Mouse (Mus musculus): ENCODE measurements at regions not wholly inside any gene's neighbourhood (a gene's known extent, or its start where the extent isn't known, plus 50 kb on each side); places are given as distances from the start of the nearest gene placed in this dataset.
"Not testable (repeated sequence)": the region's sequence is repeated elsewhere in the genome, so short reads cannot be mapped to it uniquely, and the experiment has no call there.

DNA sequence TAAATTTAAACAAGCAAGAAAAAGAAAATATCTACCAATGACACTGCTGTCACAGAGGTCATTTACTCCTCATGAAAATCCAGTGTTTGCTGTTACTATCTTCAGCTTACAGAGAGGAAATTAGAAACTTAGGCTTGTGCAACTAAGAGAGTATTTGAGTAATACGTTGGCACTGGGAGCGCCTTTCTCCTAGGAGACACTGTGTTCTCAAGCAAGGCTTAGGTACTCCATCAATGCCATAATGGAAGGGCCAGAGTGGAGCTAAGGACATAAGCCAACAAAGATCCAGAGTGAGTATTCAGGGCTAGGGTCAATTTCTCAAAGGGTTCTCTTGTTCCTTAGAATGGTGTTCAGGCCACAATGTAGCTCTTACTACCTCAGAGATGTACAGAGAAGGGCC, 294.4 kb upstream of the Klf6 start:
- Histone ChIP-seq H3K27ac (no peak overlapping the region), H3K9ac (no peak overlapping the region), H3K9me3 (no peaks in the 10 kb centered on the region), H3K27me3 (no peaks in the 10 kb centered on the region), H3K4me2 (no peak overlapping the region), H3K36me3 (no peaks in the 10 kb centered on the region), H3K4me1 (replicated peaks) (no peaks in the 10 kb centered on the region), H3K4me3 (no peak overlapping the region)
- 92% methylated on average over 2 of the region's 2 CpGs for WGBS
- ATAC-seq (ENCODE audit: low FRiP score) = no peak

DNA sequence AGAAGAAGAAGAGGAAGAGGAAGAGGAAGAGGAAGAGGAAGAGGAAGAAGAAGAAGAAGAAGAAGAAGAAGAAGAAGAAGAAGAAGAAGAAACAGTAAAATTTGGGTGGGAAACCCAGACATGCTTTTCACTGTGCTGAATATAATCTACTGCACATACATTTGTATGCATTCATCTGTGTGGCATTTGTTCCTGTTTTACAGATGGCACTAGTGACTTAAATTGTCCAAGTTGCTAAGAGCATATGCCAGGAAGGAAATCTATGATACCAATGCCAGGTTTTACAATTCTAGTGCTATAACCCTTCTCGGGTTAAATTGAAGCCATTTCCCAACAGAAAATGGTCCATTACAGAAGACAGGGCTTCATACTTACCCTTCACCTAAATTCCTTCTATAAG, 291.7 kb upstream of the Klf6 start:
- no peak for ATAC-seq (ENCODE audit: low FRiP score)
- Histone ChIP-seq H3K27ac (no peak overlapping the region), H3K9me3 (no peaks in the 10 kb centered on the region), H3K36me3 (no peaks in the 10 kb centered on the region), H3K4me3 (no peak overlapping the region), H3K9ac (no peak overlapping the region), H3K4me2 (no peak overlapping the region), H3K27me3 (no peaks in the 10 kb centered on the region), H3K4me1 (replicated peaks) (no peaks in the 10 kb centered on the region)
- 89% methylated on average over 1 of the region's 1 CpGs for WGBS

DNA sequence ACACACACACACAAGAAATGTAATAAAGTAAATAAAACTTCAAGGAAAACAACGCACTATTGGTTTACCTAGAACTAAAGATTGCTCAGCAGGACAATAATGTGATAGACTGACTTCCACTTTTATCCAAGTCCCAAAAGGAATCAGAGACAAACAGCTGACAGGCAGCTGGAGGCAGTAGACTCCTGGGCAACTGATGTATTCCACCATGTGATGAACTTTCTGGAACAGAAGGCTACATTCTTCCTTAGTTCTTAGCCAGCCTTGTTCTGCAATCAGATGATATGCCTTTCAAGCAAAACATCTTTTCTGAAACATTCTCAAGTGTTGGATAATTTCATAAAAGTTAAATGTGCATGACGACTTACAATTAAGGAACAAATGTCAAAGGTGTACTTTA, 290.9 kb upstream of the Klf6 start:
- Histone ChIP-seq H3K4me3 (no peak overlapping the region), H3K9me3 (no peaks in the 10 kb centered on the region), H3K9ac (no peak overlapping the region), H3K4me2 (no peak overlapping the region), H3K4me1 (replicated peaks) (no peaks in the 10 kb centered on the region), H3K27ac (no peak overlapping the region), H3K36me3 (no peaks in the 10 kb centered on the region), H3K27me3 (no peaks in the 10 kb centered on the region)
- 92% methylated on average over 2 of the region's 2 CpGs for WGBS
- no peak for ATAC-seq (ENCODE audit: low FRiP score)

DNA sequence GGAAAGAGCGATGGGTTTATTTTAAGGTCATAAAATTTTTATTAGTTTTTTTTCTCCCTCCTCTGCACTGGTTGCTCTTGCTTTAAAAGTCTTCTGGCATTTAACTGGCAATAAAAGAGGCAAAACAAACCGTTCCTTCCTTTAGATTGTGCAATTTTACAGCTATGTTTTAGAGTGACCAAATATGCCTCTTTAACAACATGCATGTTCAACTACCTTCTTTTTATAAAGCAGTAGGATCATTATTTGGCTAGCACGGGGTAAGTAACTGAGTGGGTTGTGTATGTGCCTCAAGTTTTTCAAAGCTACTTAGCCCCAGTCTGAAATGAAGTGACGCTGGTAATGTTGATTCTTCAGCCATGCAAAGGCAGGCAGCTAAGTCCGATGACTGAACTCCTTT, 284.7 kb upstream of the Klf6 start:
- H3K9ac ChIP-seq = no peak overlapping the region
- H3K9me3 ChIP-seq = no peaks in the 10 kb centered on the region
- H3K4me1 ChIP-seq (replicated peaks) = no peaks in the 10 kb centered on the region
- no peak overlapping the region for H3K4me2 ChIP-seq
- no peak for ATAC-seq (ENCODE audit: low FRiP score)
- H3K36me3 ChIP-seq = no peaks in the 10 kb centered on the region
- H3K4me3 ChIP-seq = no peak overlapping the region
- H3K27me3 ChIP-seq = no peaks in the 10 kb centered on the region
- WGBS = 80% methylated on average over 5 of the region's 5 CpGs
- no peak overlapping the region for H3K27ac ChIP-seq

DNA sequence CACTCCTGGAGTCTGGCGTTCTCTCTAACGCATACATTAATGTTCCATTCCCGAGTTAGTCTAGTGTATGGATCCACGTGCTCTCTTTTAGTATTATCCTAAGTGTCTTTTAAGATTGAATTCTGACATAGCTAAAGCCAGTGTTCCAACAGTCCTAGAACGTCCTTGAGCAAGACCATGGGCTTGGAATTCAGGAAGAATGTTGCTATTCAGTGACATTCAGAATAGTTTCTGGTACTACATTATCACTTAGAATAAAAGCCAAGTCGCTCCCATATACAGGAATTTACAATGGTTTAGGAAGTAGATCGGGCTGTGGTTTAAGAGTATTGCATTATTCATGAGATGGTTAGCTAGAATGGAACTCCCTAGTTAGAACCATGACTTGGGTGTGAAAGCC, 277.6 kb upstream of the Klf6 start:
- H3K36me3 ChIP-seq; H3K4me2 ChIP-seq; H3K27ac ChIP-seq; H3K27me3 ChIP-seq; H3K9me3 ChIP-seq; H3K4me1 ChIP-seq (replicated peaks); H3K4me3 ChIP-seq; ATAC-seq (ENCODE audit: low FRiP score); H3K9ac ChIP-seq: not testable (repeated sequence)
- WGBS = 87% methylated on average over 7 of the region's 7 CpGs

DNA sequence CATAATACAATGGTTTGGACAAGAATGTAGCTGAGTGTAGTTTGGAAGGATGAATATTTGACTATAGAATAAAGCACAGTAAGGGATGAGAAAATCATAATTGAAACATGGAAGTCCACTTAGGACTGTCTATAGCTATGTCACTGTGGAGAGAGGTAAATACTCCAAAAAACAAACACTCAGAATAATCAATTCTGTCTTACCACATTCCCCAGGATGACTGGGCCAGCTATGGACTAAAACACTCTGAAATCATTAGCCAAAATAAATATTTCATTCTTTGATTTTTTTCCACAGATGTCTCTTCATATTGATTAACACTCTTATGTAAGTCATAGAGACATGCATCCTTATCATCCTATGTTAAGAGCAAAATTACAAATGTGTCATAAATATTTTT, 274.1 kb upstream of the Klf6 start:
- H3K36me3 ChIP-seq = no peaks in the 10 kb centered on the region
- no peak for ATAC-seq (ENCODE audit: low FRiP score)
- no peak overlapping the region for H3K9ac ChIP-seq
- no peaks in the 10 kb centered on the region for H3K4me1 ChIP-seq (replicated peaks)
- no peak overlapping the region for H3K27ac ChIP-seq
- H3K9me3 ChIP-seq = no peaks in the 10 kb centered on the region
- H3K4me3 ChIP-seq = no peak overlapping the region
- H3K27me3 ChIP-seq = no peaks in the 10 kb centered on the region
- H3K4me2 ChIP-seq = no peak overlapping the region

DNA sequence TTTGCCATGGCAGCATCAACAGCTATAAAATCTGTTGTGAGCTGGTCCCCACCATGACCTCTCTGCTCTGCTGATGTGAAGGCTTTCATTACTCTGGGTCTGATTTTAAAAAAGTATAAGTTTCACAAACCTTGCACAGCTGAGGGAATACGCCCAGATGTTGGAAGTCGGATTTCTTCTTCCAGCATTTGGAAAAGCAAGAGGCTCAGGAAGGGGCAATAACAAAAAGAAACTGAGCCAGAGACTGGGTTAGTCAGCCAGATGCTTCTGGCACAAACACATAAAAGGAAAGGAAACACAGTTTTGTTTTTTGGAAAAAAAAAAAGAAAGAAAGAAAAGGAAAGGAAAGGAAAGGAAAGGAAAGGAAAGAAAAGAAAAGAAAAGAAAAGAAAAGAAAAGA, 270.0 kb upstream of the Klf6 start:
- Histone ChIP-seq H3K4me3 (no peak overlapping the region), H3K36me3 (no peaks in the 10 kb centered on the region), H3K4me2 (no peak overlapping the region), H3K9me3 (no peaks in the 10 kb centered on the region), H3K27ac (no peak overlapping the region), H3K4me1 (replicated peaks) (peaks cover 5% of the 10 kb centered on the region; the same call in 1 of the 2 replicates), H3K27me3 (no peaks in the 10 kb centered on the region), H3K9ac (no peak overlapping the region)
- ATAC-seq (ENCODE audit: low FRiP score) = no peak
- WGBS = 61% methylated on average over 2 of the region's 2 CpGs

DNA sequence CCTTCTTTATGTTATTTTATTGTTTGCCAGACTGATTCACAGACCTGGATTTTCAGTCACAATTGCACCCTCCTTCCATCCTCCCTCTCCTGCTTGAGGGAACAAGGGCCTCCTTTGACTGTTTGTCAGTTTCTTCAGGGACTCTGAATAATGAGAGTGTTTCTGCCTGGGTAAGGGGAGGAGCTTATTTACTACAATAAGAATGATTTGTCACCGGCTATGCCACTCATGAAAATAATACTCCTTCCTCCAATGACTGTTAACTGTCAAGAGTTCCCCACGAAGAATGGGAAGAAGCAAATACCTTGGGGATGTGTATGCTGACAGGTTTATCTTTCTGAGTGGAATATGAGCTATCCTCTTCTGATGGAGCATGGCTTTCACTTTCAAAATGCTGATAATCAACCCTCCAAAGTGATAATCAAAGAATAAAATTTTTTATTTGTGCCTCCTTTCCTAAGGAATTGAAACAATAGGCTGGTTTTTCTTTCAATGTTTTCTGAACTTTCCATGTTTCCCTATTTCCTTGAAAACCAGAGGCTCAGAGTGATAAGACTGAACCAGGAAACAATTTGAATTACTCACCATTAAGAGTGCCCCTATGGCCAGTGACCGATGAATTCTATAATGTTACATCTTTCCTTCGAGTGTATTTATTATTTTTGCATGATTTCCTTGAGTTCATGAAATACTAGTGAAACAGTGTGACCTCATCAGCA, 269.3 kb upstream of the Klf6 start:
- H3K9me3 ChIP-seq = no peaks in the 10 kb centered on the region
- H3K27me3 ChIP-seq = no peaks in the 10 kb centered on the region
- H3K9ac ChIP-seq = no peak overlapping the region
- no peak overlapping the region for H3K27ac ChIP-seq
- peaks cover 5% of the 10 kb centered on the region; the same call in 1 of the 2 replicates for H3K4me1 ChIP-seq (replicated peaks)
- no peaks in the 10 kb centered on the region for H3K36me3 ChIP-seq
- ATAC-seq (ENCODE audit: low FRiP score) = peak; percentile 46; the same call in 1 of the 2 replicates
- no peak overlapping the region for H3K4me2 ChIP-seq
- 51% methylated on average over 4 of the region's 4 CpGs for WGBS
- H3K4me3 ChIP-seq = no peak overlapping the region

DNA sequence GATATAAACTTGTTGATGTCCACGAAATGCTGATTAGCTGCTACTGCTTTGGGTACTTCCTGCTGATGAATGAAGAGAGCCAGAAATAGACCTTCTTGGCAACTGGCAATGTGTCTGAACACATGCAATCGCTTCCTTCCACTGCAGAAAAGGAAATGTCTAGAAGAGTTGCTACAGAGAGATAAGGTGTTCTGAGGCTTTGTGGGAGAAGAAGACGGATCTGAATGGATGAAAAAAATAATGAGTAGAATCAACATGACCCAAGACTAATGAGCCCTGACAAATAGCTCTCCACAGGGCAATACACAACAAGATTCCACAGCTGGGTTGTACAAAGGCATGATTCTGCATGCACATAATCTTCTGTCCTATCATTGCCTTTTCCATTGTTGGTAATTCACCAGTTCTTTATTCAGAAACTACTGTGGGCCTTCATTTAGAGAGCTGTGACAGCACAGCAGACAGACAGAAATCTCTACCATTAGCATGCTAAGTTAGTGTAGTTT, 268.7 kb upstream of the Klf6 start:
- H3K4me2 ChIP-seq = no peak overlapping the region
- H3K27ac ChIP-seq = no peak overlapping the region
- no peak overlapping the region for H3K9ac ChIP-seq
- no peak; the same call in 1 of the 2 replicates for ATAC-seq (ENCODE audit: low FRiP score)
- H3K9me3 ChIP-seq = no peaks in the 10 kb centered on the region
- no peaks in the 10 kb centered on the region for H3K27me3 ChIP-seq
- 45% methylated on average over 3 of the region's 3 CpGs for WGBS
- H3K36me3 ChIP-seq = no peaks in the 10 kb centered on the region
- peaks cover 5% of the 10 kb centered on the region; the same call in 1 of the 2 replicates for H3K4me1 ChIP-seq (replicated peaks)
- H3K4me3 ChIP-seq = no peak overlapping the region

DNA sequence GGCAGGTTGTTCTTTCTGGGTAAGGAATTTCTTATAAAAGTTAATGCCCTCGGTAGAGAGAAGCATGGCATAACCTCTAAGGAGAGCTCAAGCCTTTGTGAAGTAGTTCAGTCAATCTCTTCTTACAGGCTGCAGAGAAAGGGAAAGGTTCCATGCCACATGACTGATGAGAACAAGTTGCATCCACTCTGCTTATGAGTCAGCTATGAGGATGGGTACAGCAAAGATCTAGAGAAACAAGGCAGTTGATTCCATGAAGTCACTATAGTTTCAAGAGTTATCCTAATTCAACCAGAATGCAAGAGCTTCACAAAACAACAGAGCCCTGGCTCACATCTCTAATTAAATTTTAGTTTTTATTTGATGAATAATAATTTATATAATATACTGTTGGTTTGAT, 259.6 kb upstream of the Klf6 start:
- no peaks in the 10 kb centered on the region for H3K9me3 ChIP-seq
- no peak for ATAC-seq (ENCODE audit: low FRiP score)
- 86% methylated on average over 1 of the region's 1 CpGs for WGBS
- H3K36me3 ChIP-seq = no peaks in the 10 kb centered on the region
- H3K4me2 ChIP-seq = no peak overlapping the region
- no peak overlapping the region for H3K27ac ChIP-seq
- no peak overlapping the region for H3K9ac ChIP-seq
- no peak overlapping the region for H3K4me3 ChIP-seq
- no peaks in the 10 kb centered on the region for H3K4me1 ChIP-seq (replicated peaks)
- no peaks in the 10 kb centered on the region for H3K27me3 ChIP-seq

DNA sequence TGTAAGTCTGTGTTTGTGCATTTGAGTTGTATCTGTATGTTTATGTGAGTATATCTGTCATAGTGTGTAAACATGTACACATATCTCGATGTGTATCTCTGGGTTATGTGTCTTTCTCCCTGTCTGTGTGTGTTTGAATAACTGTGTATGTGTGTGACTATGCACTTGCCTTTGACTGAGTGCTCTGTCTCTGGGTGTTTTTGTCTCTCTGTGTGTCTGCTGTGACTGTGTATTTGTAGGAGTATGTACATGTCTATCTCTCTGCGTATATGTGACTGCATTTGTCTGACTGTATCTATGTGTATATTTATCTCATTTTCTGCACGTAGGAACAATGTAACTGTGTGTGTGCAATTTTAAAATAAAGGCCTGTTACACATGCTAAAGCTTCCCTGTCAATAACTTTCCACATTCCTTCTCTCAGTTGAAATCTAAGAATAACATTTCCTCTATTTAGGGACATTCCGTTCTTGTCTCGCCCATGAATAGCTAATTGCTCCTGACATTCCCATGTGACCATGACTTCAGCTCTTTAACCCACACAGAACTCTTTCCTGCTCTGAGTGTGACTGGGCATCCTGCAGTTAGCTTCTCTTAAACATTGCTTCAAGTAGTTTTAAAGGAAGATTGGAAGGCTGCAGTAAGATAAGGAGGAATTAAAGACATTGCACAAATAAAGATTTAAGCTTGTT, 257.2 kb upstream of the Klf6 start:
- no peak overlapping the region for H3K4me2 ChIP-seq
- no peak for ATAC-seq (ENCODE audit: low FRiP score)
- 69% methylated on average over 5 of the region's 5 CpGs for WGBS
- H3K4me3 ChIP-seq = no peak overlapping the region
- no peak overlapping the region for H3K27ac ChIP-seq
- H3K9ac ChIP-seq = no peak overlapping the region
- no peaks in the 10 kb centered on the region for H3K4me1 ChIP-seq (replicated peaks)
- no peaks in the 10 kb centered on the region for H3K27me3 ChIP-seq
- no peaks in the 10 kb centered on the region for H3K9me3 ChIP-seq
- H3K36me3 ChIP-seq = no peaks in the 10 kb centered on the region

DNA sequence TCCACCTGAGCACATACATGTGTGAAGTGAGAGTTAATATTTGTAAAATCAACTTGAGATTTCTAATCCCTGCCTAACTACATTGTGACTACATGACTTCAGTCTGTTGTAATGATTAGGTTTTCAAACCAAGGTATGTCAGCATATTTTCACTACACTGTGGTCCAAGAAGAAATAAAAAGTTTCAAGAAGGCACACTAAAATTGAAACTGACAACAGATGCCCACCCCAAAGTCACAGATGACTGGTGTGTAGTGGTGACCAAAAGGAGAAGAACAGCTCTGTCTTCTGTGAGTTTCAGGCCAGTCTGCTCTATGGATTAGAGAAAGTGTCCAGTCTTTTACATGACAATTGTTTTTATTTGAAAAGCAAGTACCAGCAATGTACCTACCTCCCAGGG, 255.9 kb upstream of the Klf6 start:
- H3K4me3 ChIP-seq = no peak overlapping the region
- no peak overlapping the region for H3K4me2 ChIP-seq
- no peak overlapping the region for H3K9ac ChIP-seq
- no peak overlapping the region for H3K27ac ChIP-seq
- ATAC-seq (ENCODE audit: low FRiP score) = no peak
- no peaks in the 10 kb centered on the region for H3K36me3 ChIP-seq
- H3K9me3 ChIP-seq = no peaks in the 10 kb centered on the region
- no peaks in the 10 kb centered on the region for H3K27me3 ChIP-seq
- no peaks in the 10 kb centered on the region for H3K4me1 ChIP-seq (replicated peaks)

DNA sequence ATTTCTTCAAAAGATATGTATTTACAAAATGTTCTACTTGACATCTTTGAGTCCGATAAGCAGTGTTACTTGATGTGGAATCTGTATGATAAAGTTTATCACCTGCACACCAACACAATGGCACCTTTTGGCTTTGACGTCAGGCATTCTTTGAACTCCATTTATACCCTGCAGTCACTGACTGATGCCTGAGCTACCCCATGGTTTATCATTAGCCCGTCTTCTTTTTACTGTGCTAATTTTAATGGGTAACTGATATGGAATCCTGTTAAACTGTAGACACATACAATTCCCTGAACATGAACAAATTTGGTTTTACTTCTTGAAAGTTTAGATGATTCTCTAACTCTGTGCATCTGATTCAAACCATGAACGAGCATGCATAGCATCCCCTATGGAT, 253.8 kb upstream of the Klf6 start:
- WGBS = 78% methylated on average over 4 of the region's 4 CpGs
- no peak overlapping the region for H3K9ac ChIP-seq
- no peak overlapping the region for H3K27ac ChIP-seq
- no peaks in the 10 kb centered on the region for H3K27me3 ChIP-seq
- no peaks in the 10 kb centered on the region for H3K4me1 ChIP-seq (replicated peaks)
- H3K9me3 ChIP-seq = no peaks in the 10 kb centered on the region
- ATAC-seq (ENCODE audit: low FRiP score) = no peak
- no peak overlapping the region for H3K4me3 ChIP-seq
- no peak overlapping the region for H3K4me2 ChIP-seq
- no peaks in the 10 kb centered on the region for H3K36me3 ChIP-seq

Data from hindbrain, embryonic 13.5 days (tissue).